Mouse (Mus musculus) E14TG2a.4 (cell line): ENCODE data around the gene Grk2.

Source experiments
- H3K27me3 ChIP-seq: 2 replicates; pipeline ENCODE4 v1.6.1; 2014; ENCODE audit warnings: low read length, control low read depth; ENCODE audit not compliant: insufficient read depth
- H3K36me3 ChIP-seq: 2 replicates; pipeline ENCODE4 v1.6.1; 2014; ENCODE audit warnings: low read length, control low read depth; ENCODE audit not compliant: insufficient read depth
- H3K4me1 ChIP-seq: replicated peaks from 2 replicates; pipeline ENCODE4 v1.6.1; 2014; ENCODE audit warnings: low read depth, low read length, control low read depth
- H3K4me3 ChIP-seq: replicated peaks from 2 replicates; pipeline ENCODE4 v1.5.1; 2014; ENCODE audit warnings: mild to moderate bottlenecking, low read length
- H3K9me3 ChIP-seq: 2 replicates; pipeline ENCODE4 v1.6.1; 2014; ENCODE audit warnings: low read length, control low read depth
- CTCF ChIP-seq: conservative IDR thresholded peaks from 2 replicates; pipeline ENCODE4 v1.5.1; 2014; ENCODE audit warnings: low read length
- NANOG ChIP-seq: IDR thresholded peaks from 2 replicates; pipeline ENCODE4 v1.6.1; 2014; ENCODE audit warnings: borderline replicate concordance, low read length, mixed read lengths
- POU5F1 ChIP-seq: IDR thresholded peaks from 2 replicates; pipeline ENCODE4 v1.6.1; 2014; ENCODE audit warnings: low read length, borderline replicate concordance

The Grk2 gene

GRCm38 (mm10) chr19:4270187-4270586 lies 35.8 kb downstream of the Grk2 start:
- TF ChIP-seq CTCF = no peak
- no peak for TF ChIP-seq NANOG
- TF ChIP-seq POU5F1 = no peak
- peaks cover 12% of the 10 kb centered on the region for H3K36me3 ChIP-seq
- peaks cover 43% of the 10 kb centered on the region for H3K27me3 ChIP-seq
- no peaks in the 10 kb centered on the region for H3K9me3 ChIP-seq
- no peak overlapping the region for H3K4me3 ChIP-seq
- H3K4me1 ChIP-seq = peaks cover 22% of the 10 kb centered on the region

GRCm38 (mm10) chr19:4268566-4269361 lies 37.3 kb downstream of the Grk2 start, which contains the start of gene Ssh3:
Gene Ssh3 (minus strand): TSS chr19:4269180.
- Histone ChIP-seq H3K36me3 (peaks cover 12% of the 10 kb centered on the region), H3K4me1 (peaks cover 25% of the 10 kb centered on the region), H3K27me3 (peaks cover 58% of the 10 kb centered on the region), H3K4me3 (peak within 1 kb of the TSS; percentile 80), H3K9me3 (no peaks in the 10 kb centered on the region)
- no peak for TF ChIP-seq POU5F1
- TF ChIP-seq NANOG = no peak
- no peak for TF ChIP-seq CTCF

- H3K4me3 ChIP-seq = 0 out of 2 replicates have a peak overlapping the region, but pooled peaks have one; percentile 13
- H3K9me3 ChIP-seq = no peaks in the 10 kb centered on the region
- H3K4me1 ChIP-seq = peaks cover 35% of the 10 kb centered on the region
- H3K27me3 ChIP-seq = peaks cover 66% of the 10 kb centered on the region
- TF ChIP-seq NANOG = no peak
- no peak for TF ChIP-seq CTCF
- no peak for TF ChIP-seq POU5F1
- H3K36me3 ChIP-seq = peaks cover 8% of the 10 kb centered on the region
Observed at GRCm38 (mm10) chr19:4265956-4266355, 40.1 kb downstream of the Grk2 start.

- Histone ChIP-seq H3K27me3 (peaks cover 53% of the 10 kb centered on the region), H3K4me3 (peak overlapping the region; percentile 60), H3K4me1 (peaks cover 31% of the 10 kb centered on the region), H3K9me3 (no peaks in the 10 kb centered on the region), H3K36me3 (no peaks in the 10 kb centered on the region)
- no peak for TF ChIP-seq CTCF
- no peak for TF ChIP-seq NANOG
- TF ChIP-seq POU5F1 = no peak
Observed at GRCm38 (mm10) chr19:4264171-4264780, 41.7 kb downstream of the Grk2 start.

- no peaks in the 10 kb centered on the region for H3K36me3 ChIP-seq
- H3K4me1 ChIP-seq = peaks cover 26% of the 10 kb centered on the region
- peaks cover 48% of the 10 kb centered on the region for H3K27me3 ChIP-seq
- TF ChIP-seq CTCF = no peak
- no peak for TF ChIP-seq POU5F1
- no peak for TF ChIP-seq NANOG
- H3K9me3 ChIP-seq = no peaks in the 10 kb centered on the region
- H3K4me3 ChIP-seq = peak overlapping the region; percentile 60
Observed at GRCm38 (mm10) chr19:4263702-4264101, 42.3 kb downstream of the Grk2 start.

GRCm38 (mm10) chr19:4262756-4263155 lies 43.3 kb downstream of the Grk2 start:
- peaks cover 22% of the 10 kb centered on the region for H3K4me1 ChIP-seq
- no peak for TF ChIP-seq CTCF
- H3K4me3 ChIP-seq = no peak overlapping the region
- no peaks in the 10 kb centered on the region for H3K36me3 ChIP-seq
- no peaks in the 10 kb centered on the region for H3K9me3 ChIP-seq
- H3K27me3 ChIP-seq = peaks cover 38% of the 10 kb centered on the region

- Histone ChIP-seq H3K9me3 (no peaks in the 10 kb centered on the region), H3K27me3 (peaks cover 34% of the 10 kb centered on the region), H3K36me3 (no peaks in the 10 kb centered on the region), H3K4me3 (no peak overlapping the region), H3K4me1 (peaks cover 28% of the 10 kb centered on the region)
- TF ChIP-seq CTCF (no peak), POU5F1 (no peak), NANOG (no peak)
Observed at GRCm38 (mm10) chr19:4261038-4261698, 44.9 kb downstream of the Grk2 start.

- Histone ChIP-seq H3K4me3 (peak overlapping the region; percentile 79), H3K4me1 (peaks cover 16% of the 10 kb centered on the region), H3K27me3 (peaks cover 6% of the 10 kb centered on the region; the same call in 1 of the 2 replicates), H3K36me3 (no peaks in the 10 kb centered on the region), H3K9me3 (no peaks in the 10 kb centered on the region)
- TF ChIP-seq NANOG (no peak), POU5F1 (no peak), CTCF (no peak)
Observed at GRCm38 (mm10) chr19:4257897-4258252, 48.1 kb downstream of the Grk2 start.
